Mouse (Mus musculus): ENCODE data around the gene Cadps. TPM values are rescaled to one million over a fixed set of nuclear protein-coding genes. Genes with fewer than 3 reads are reported as not detected.

Gene Cadps
- polyA plus RNA-seq, 1 experiment from 2014 or later, result 2.3 TPM

DNA sequence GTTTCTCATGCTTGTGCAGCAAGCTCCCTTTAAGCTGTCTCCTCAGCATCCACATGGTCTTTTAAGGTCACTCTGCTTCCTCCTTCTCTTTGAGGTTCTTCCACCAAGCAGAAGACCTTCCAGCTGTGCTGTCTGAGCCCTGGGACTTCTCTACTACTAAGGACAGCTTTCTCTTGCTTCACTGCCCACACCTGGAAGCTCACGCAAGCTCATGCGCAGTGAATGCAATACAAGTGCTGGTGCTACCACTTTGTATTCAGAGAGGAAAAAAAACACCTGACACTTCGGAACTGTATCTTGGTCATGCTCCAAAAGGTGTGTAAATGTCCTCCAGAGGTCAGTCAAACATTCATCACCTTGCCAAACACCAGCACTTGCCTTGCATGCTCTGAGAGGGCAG, 115.5 kb downstream of the Cadps start:
- no peak overlapping the region for H3K9ac ChIP-seq (ENCODE audit: low read length)
- no peaks in the 10 kb centered on the region for H3K27me3 ChIP-seq (ENCODE audit: control insufficient read depth, insufficient read depth, low read length)
- H3K36me3 ChIP-seq (ENCODE audit: control insufficient read depth, insufficient read depth, low read length), result no peaks in the 10 kb centered on the region
- H3K9me3 ChIP-seq (replicated peaks; ENCODE audit: control insufficient read depth, low read length), result no peaks in the 10 kb centered on the region
- 87% methylated on average over 3 of the region's 3 CpGs for WGBS
- H3K4me1 ChIP-seq (ENCODE audit: control insufficient read depth, insufficient read depth, low read length), result no peaks in the 10 kb centered on the region
- no peak overlapping the region for H3K27ac ChIP-seq (ENCODE audit: low read length)
- no peak for ATAC-seq (ENCODE audit: insufficient read depth, low FRiP score)
- no peak overlapping the region for H3K4me3 ChIP-seq (replicated peaks; ENCODE audit: low read length)
- no peak overlapping the region for H3K4me2 ChIP-seq (ENCODE audit: low read depth, low read length)

DNA sequence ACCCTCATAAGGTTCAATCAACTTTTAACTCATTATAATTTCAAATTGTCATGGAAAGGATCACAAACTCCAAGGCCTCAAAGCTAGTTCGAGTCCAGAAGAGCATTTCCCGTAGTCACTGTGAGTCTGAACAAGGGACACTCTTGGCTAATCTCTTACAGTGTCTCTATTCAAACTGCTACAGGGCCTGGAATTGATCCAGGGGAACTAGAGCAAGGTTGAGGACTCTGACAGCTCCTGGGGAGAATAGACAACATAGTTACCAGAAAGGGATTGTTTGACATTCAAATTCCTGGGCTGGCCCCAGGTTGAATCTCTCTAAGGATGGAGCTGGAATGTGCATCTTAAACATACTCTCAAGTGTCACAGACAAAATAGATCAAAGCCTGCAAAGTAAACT, 118.4 kb downstream of the Cadps start:
- Histone ChIP-seq H3K4me2 (ENCODE audit: low read depth, low read length) (no peak overlapping the region), H3K27me3 (ENCODE audit: control insufficient read depth, insufficient read depth, low read length) (no peaks in the 10 kb centered on the region), H3K27ac (ENCODE audit: low read length) (no peak overlapping the region), H3K9ac (ENCODE audit: low read length) (no peak overlapping the region), H3K4me3 (replicated peaks; ENCODE audit: low read length) (no peak overlapping the region), H3K9me3 (replicated peaks; ENCODE audit: control insufficient read depth, low read length) (no peaks in the 10 kb centered on the region), H3K36me3 (ENCODE audit: control insufficient read depth, insufficient read depth, low read length) (no peaks in the 10 kb centered on the region), H3K4me1 (ENCODE audit: control insufficient read depth, insufficient read depth, low read length) (no peaks in the 10 kb centered on the region)
- WGBS, result 72% methylated on average over 2 of the region's 2 CpGs
- no peak for ATAC-seq (ENCODE audit: insufficient read depth, low FRiP score)

GRCm38 (mm10) chr14:12690201-12690600, 132.7 kb downstream of the Cadps start:
- no peak overlapping the region for H3K4me2 ChIP-seq (ENCODE audit: low read depth, low read length)
- no peak overlapping the region for H3K9ac ChIP-seq (ENCODE audit: low read length)
- H3K27me3 ChIP-seq (ENCODE audit: control insufficient read depth, insufficient read depth, low read length), result no peaks in the 10 kb centered on the region
- no peak for ATAC-seq (ENCODE audit: insufficient read depth, low FRiP score)
- 43% methylated on average over 1 of the region's 1 CpGs for WGBS
- H3K36me3 ChIP-seq (ENCODE audit: control insufficient read depth, insufficient read depth, low read length), result no peaks in the 10 kb centered on the region
- H3K9me3 ChIP-seq (replicated peaks; ENCODE audit: control insufficient read depth, low read length), result no peaks in the 10 kb centered on the region
- H3K4me3 ChIP-seq (replicated peaks; ENCODE audit: low read length), result no peak overlapping the region
- H3K4me1 ChIP-seq (ENCODE audit: control insufficient read depth, insufficient read depth, low read length), result no peaks in the 10 kb centered on the region
- H3K27ac ChIP-seq (ENCODE audit: low read length), result no peak overlapping the region

DNA sequence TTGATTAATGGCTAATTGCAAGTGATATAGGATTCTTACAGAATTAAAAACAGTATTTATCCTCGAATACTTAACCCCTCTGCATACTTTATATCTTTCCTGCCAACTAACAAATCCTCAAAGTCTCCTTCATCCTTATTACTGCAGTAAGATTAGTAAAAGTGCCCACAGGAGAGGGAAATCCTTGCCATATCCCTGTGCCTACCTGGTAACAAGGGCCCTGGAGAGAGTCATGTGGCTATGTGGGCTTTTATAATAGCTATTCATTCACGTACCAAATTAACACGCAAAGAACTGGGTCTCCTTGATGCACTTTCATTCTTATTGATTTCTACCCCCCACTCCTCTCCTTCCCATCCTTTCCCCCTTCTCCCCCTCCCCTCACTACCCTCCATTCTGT, 137.9 kb downstream of the Cadps start:
- no peaks in the 10 kb centered on the region for H3K36me3 ChIP-seq (ENCODE audit: control insufficient read depth, insufficient read depth, low read length)
- no peak for ATAC-seq (ENCODE audit: insufficient read depth, low FRiP score)
- H3K9ac ChIP-seq (ENCODE audit: low read length), result no peak overlapping the region
- no peaks in the 10 kb centered on the region for H3K27me3 ChIP-seq (ENCODE audit: control insufficient read depth, insufficient read depth, low read length)
- H3K27ac ChIP-seq (ENCODE audit: low read length), result no peak overlapping the region
- H3K4me1 ChIP-seq (ENCODE audit: control insufficient read depth, insufficient read depth, low read length), result no peaks in the 10 kb centered on the region
- no peak overlapping the region for H3K4me2 ChIP-seq (ENCODE audit: low read depth, low read length)
- H3K9me3 ChIP-seq (replicated peaks; ENCODE audit: control insufficient read depth, low read length), result no peaks in the 10 kb centered on the region
- H3K4me3 ChIP-seq (replicated peaks; ENCODE audit: low read length), result no peak overlapping the region
- 79% methylated on average over 3 of the region's 3 CpGs for WGBS

DNA sequence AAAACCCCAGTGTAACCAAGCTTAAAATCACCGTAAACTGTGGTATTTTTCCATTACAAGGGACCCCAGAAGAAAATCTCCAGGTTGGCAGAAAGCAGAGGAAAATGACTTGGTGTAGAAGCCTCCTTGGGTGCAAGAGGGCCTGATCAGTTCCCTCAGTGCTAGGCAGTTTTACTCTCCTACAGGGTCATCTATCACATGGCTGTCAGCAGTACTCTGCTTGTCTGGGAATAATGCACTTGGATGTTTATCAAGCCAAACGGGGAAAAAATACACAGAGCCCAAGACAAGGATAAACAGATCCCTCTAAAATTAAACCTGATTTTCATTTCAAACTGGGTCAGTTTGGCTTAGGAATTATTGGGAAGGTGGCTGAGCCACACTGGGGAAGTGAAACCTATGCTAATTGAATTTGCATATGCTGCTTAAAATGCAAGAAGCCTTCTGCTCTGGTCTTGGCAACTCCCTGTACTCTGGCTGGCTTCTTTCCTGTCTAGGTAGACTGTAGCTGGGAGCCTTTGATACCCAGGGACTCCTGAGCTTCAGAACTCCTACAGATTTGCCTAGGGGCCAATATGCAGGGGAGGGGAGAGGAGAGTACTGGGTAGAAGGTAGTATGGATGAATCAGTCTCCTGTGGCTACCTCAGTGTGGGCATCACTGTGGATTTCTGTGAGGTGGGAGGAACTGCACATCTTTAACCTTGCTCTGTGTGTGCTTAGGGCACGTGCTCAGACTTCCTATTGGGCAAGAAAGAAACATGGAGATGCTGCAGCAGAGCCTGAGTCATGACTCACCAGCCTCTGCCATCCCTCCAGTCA, 141.8 kb downstream of the Cadps start:
- 42% methylated on average over 3 of the region's 3 CpGs for WGBS
- no peak for ATAC-seq (ENCODE audit: insufficient read depth, low FRiP score)
- Histone ChIP-seq H3K9ac (ENCODE audit: low read length) (no peak overlapping the region), H3K4me1 (ENCODE audit: control insufficient read depth, insufficient read depth, low read length) (no peaks in the 10 kb centered on the region), H3K36me3 (ENCODE audit: control insufficient read depth, insufficient read depth, low read length) (no peaks in the 10 kb centered on the region), H3K4me2 (ENCODE audit: low read depth, low read length) (no peak overlapping the region), H3K27ac (ENCODE audit: low read length) (no peak overlapping the region), H3K4me3 (replicated peaks; ENCODE audit: low read length) (no peak overlapping the region), H3K9me3 (replicated peaks; ENCODE audit: control insufficient read depth, low read length) (no peaks in the 10 kb centered on the region), H3K27me3 (ENCODE audit: control insufficient read depth, insufficient read depth, low read length) (no peaks in the 10 kb centered on the region)

GRCm38 (mm10) chr14:12661430-12661829, 161.4 kb downstream of the Cadps start:
- H3K36me3 ChIP-seq (ENCODE audit: control insufficient read depth, insufficient read depth, low read length), result no peaks in the 10 kb centered on the region
- H3K27ac ChIP-seq (ENCODE audit: low read length), result no peak overlapping the region
- no peak for ATAC-seq (ENCODE audit: insufficient read depth, low FRiP score)
- no peaks in the 10 kb centered on the region for H3K4me1 ChIP-seq (ENCODE audit: control insufficient read depth, insufficient read depth, low read length)
- H3K27me3 ChIP-seq (ENCODE audit: control insufficient read depth, insufficient read depth, low read length), result no peaks in the 10 kb centered on the region
- whole genome bisulfite sequencing, result 73% methylated on average over 2 of the region's 2 CpGs
- H3K9me3 ChIP-seq (replicated peaks; ENCODE audit: control insufficient read depth, low read length), result no peaks in the 10 kb centered on the region
- no peak overlapping the region for H3K4me3 ChIP-seq (replicated peaks; ENCODE audit: low read length)
- H3K9ac ChIP-seq (ENCODE audit: low read length), result no peak overlapping the region
- H3K4me2 ChIP-seq (ENCODE audit: low read depth, low read length), result no peak overlapping the region

- Histone ChIP-seq H3K4me1 (ENCODE audit: control insufficient read depth, insufficient read depth, low read length) (no peaks in the 10 kb centered on the region), H3K36me3 (ENCODE audit: control insufficient read depth, insufficient read depth, low read length) (no peaks in the 10 kb centered on the region), H3K9ac (ENCODE audit: low read length) (no peak overlapping the region), H3K4me3 (replicated peaks; ENCODE audit: low read length) (no peak overlapping the region), H3K9me3 (replicated peaks; ENCODE audit: control insufficient read depth, low read length) (no peaks in the 10 kb centered on the region), H3K4me2 (ENCODE audit: low read depth, low read length) (no peak overlapping the region), H3K27me3 (ENCODE audit: control insufficient read depth, insufficient read depth, low read length) (no peaks in the 10 kb centered on the region), H3K27ac (ENCODE audit: low read length) (no peak overlapping the region)
- no peak for ATAC-seq (ENCODE audit: insufficient read depth, low FRiP score)
- WGBS, result 69% methylated on average over 4 of the region's 4 CpGs
These were observed 165.5 kb downstream of the Cadps start for GRCm38 (mm10) chr14:12657351-12657750.

GRCm38 (mm10) chr14:12642868-12643512, 179.9 kb downstream of the Cadps start:
- no peak for ATAC-seq (ENCODE audit: insufficient read depth, low FRiP score)
- no peaks in the 10 kb centered on the region for H3K4me1 ChIP-seq (ENCODE audit: control insufficient read depth, insufficient read depth, low read length)
- no peak overlapping the region for H3K4me3 ChIP-seq (replicated peaks; ENCODE audit: low read length)
- H3K9ac ChIP-seq (ENCODE audit: low read length), result no peak overlapping the region
- H3K27ac ChIP-seq (ENCODE audit: low read length), result no peak overlapping the region
- no peaks in the 10 kb centered on the region for H3K9me3 ChIP-seq (replicated peaks; ENCODE audit: control insufficient read depth, low read length)
- no peaks in the 10 kb centered on the region for H3K27me3 ChIP-seq (ENCODE audit: control insufficient read depth, insufficient read depth, low read length)
- no peaks in the 10 kb centered on the region for H3K36me3 ChIP-seq (ENCODE audit: control insufficient read depth, insufficient read depth, low read length)
- no peak overlapping the region for H3K4me2 ChIP-seq (ENCODE audit: low read depth, low read length)
- WGBS, result 85% methylated on average over 6 of the region's 6 CpGs

- no peaks in the 10 kb centered on the region for H3K4me1 ChIP-seq (ENCODE audit: control insufficient read depth, insufficient read depth, low read length)
- WGBS, result 87% methylated on average over 2 of the region's 2 CpGs
- H3K36me3 ChIP-seq (ENCODE audit: control insufficient read depth, insufficient read depth, low read length), result no peaks in the 10 kb centered on the region
- H3K4me2 ChIP-seq (ENCODE audit: low read depth, low read length), result no peak overlapping the region
- H3K27ac ChIP-seq (ENCODE audit: low read length), result no peak overlapping the region
- H3K9ac ChIP-seq (ENCODE audit: low read length), result no peak overlapping the region
- H3K4me3 ChIP-seq (replicated peaks; ENCODE audit: low read length), result no peak overlapping the region
- no peaks in the 10 kb centered on the region for H3K9me3 ChIP-seq (replicated peaks; ENCODE audit: control insufficient read depth, low read length)
- no peaks in the 10 kb centered on the region for H3K27me3 ChIP-seq (ENCODE audit: control insufficient read depth, insufficient read depth, low read length)
- no peak for ATAC-seq (ENCODE audit: insufficient read depth, low FRiP score)
These were observed 184.1 kb downstream of the Cadps start for GRCm38 (mm10) chr14:12638762-12639161.
